Mouse (Mus musculus) lung, embryonic 16.5 days (tissue): ENCODE results near the gene Rasa2. TPM values are rescaled to one million over a fixed set of nuclear protein-coding genes. Genes with fewer than 3 reads are reported as not detected.

Source experiments
- polyA plus RNA-seq: library from polyadenylated mRNA; unstranded; fragments of >200 nt; fragmentation: Nextera tagmentation; extraction: Ambion mirVana; gene quantifications from 2 replicates; pipeline ENCODE4 v1.2.1, GENCODE M21; 2015

The Rasa2 gene
- polyA plus RNA-seq, 1 experiment from 2014 or later: 18.9 TPM

Other genes starting within 250 kb of the Rasa2 start
- 189 and 195 TPM in 2 replicates for gene Rnf7, start 152.9 kb downstream of the Rasa2 start, polyA plus RNA-seq
- gene Gm28729, start 106.4 kb downstream of the Rasa2 start, polyA plus RNA-seq: 1.7 and 2.0 TPM in 2 replicates
- gene Zbtb38, start 121.2 kb upstream of the Rasa2 start, polyA plus RNA-seq: 27.2 and 29.2 TPM in 2 replicates